Mouse (Mus musculus): ENCODE results near the gene Tmem8b.

DNA sequence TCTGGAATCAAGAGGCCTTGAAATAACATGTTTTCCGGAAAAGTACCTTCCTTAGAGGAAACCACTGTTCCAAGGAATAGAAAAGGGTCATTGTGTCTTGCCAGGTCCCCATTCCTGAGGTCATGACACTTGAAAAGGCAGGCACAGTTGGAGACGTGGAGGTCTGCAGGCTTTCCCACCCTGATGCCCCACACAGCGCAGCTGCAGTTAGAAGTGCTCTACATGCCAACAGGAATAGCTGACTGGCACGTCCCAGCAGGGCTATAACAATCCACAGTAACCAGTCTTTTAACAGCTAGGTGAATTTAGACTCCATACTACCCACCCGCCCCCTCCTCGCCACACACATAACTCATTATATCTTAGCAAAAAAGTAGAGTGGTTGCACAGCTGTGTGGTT, 68.4 kb downstream of the Tmem8b start:
- TF ChIP-seq CTCF (IDR thresholded peaks at IDR 0.05; ENCODE audit: insufficient read depth, low read length): no peak
- TF ChIP-seq POLR2A (IDR thresholded peaks at IDR 0.05; ENCODE audit: borderline replicate concordance, extremely low read depth, low read depth, low read length): no peak
